In genomic region chr8:13148476-13148875, GRCm38 (mm10) we compare ENCODE assay signal across 8 mouse cellular contexts.
"Had no signal": no experiment of that assay in that cellular context is flagged by ENCODE, and none has a peak within 500 bp of the region (broad histone marks: within the 10 kb centered on the region; RNA-seq: fewer than 3 reads in every experiment).

No protein-coding gene starts in this region.

- DNase-seq: kidney, postnatal 36 days; layer of hippocampus, adult 9-11 months; lung, embryonic 14.5 days; lung, postnatal 10 days; lung, postnatal 4 days; midbrain, embryonic 14.5 days; right cerebral cortex, postnatal 14 days; thymus, postnatal 36 days had no signal
